Mouse (Mus musculus) liver, adult 2 months (tissue): ENCODE results near the gene Smc1b. TPM values are rescaled to one million over a fixed set of nuclear protein-coding genes. Genes with fewer than 3 reads are reported as not detected.

Source experiments
- DNase-seq: peaks from one replicate; pipeline ENCODE4 v3.0.0-alpha.2; 2011; ENCODE audit warnings: low read depth, low spot score; ENCODE audit errors: extremely low read depth
- H3K27ac ChIP-seq: fragments of 200-500 bp; replicated peaks from 2 replicates; pipeline ENCODE4 v1.5.1; 2012; ENCODE audit warnings: low read depth, mild to moderate bottlenecking, control low read depth, inconsistent platforms, low read length; ENCODE audit not compliant: insufficient read depth
- H3K27me3 ChIP-seq: fragments of 200-500 bp; 2 replicates; pipeline ENCODE4 v1.6.1; 2012; ENCODE audit warnings: mild to moderate bottlenecking, moderate library complexity, low read length, inconsistent platforms; ENCODE audit not compliant: control insufficient read depth, insufficient read depth
- H3K36me3 ChIP-seq: fragments of 200-500 bp; 2 replicates; pipeline ENCODE4 v1.6.1; 2012; ENCODE audit warnings: low read length, inconsistent platforms; ENCODE audit not compliant: control insufficient read depth, insufficient read depth
- H3K4me1 ChIP-seq: fragments of 200-500 bp; 2 replicates; pipeline ENCODE4 v1.6.1; 2011; ENCODE audit warnings: low read length; ENCODE audit not compliant: control insufficient read depth, insufficient read depth
- H3K4me3 ChIP-seq: fragments of 200-500 bp; 2 replicates; pipeline ENCODE4 v1.5.1; 2011; ENCODE audit warnings: low read depth, mild to moderate bottlenecking, control low read depth, low read length, moderate library complexity; ENCODE audit not compliant: insufficient read depth
- H3K79me2 ChIP-seq: fragments of 200-500 bp; 2 replicates; pipeline ENCODE4 v1.6.1; 2012; ENCODE audit warnings: inconsistent platforms, mild to moderate bottlenecking, low read length, moderate library complexity; ENCODE audit not compliant: control insufficient read depth, insufficient read depth
- H3K9ac ChIP-seq: fragments of 200-500 bp; 2 replicates; pipeline ENCODE4 v1.6.1; 2012; ENCODE audit warnings: low read depth, mild to moderate bottlenecking, control low read depth, inconsistent platforms, low read length
- CTCF ChIP-seq: fragments of 200-500 bp; IDR thresholded peaks from 2 replicates; pipeline ENCODE4 v1.5.1; 2011; ENCODE audit warnings: low read depth, low read length, control low read depth
- POLR2A ChIP-seq: fragments of 200-500 bp; IDR thresholded peaks from 2 replicates; pipeline ENCODE4 v1.6.1; 2011; ENCODE audit warnings: low read length, control low read depth; ENCODE audit not compliant: insufficient read depth; ENCODE audit errors: extremely low read depth
- WGBS: fragments of 180-500 bp; shearing (Covaris S2); methylation state at CpG from one replicate; pipeline ENCODE4 v1.1.7; 2018; 5-methylcytosine and 5-hydroxymethylcytosine counted together
- polyA plus RNA-seq: library from polyadenylated mRNA; depleted of rRNA; stranded (reverse); fragments of >200 nt; gene quantifications from 2 replicates; pipeline ENCODE4 v1.2.3, GENCODE M21; 2012
- total RNA-seq: library from RNA; depleted of rRNA; stranded (reverse); fragments of >200 nt; gene quantifications from 2 replicates; pipeline ENCODE4 v1.2.3, GENCODE M21; 2014

Gene Smc1b
- total and polyA plus RNA-seq, 2 experiments = 0.01 to 2.5 TPM

DNA sequence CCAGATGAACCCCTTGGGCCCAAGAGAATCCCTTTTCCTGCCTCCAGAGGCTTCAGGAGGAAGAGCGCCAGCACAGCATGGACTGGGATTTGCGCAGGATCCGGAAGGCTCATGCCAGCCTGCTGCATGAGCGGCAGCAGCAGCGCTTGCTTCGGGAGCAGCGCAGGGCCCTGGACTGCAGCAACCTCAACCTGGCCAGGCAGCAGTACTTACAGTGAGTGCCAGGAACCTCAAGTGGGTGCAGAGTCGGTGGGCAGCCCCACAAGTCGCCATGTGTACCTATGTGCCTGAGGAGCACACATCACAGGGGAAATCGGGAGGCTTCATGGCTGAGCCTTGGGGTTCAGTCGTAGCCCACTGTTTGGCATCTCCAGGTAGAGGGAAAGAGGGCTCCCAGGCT lies 11.4 kb upstream of the Smc1b start:
- H3K36me3 ChIP-seq = no peaks in the 10 kb centered on the region
- TF ChIP-seq CTCF (no peak), POLR2A (no peak)
- DNase-seq = no peak
- no peak overlapping the region for H3K4me3 ChIP-seq
- H3K79me2 ChIP-seq = no peaks in the 10 kb centered on the region
- no peak overlapping the region for H3K27ac ChIP-seq
- no peak overlapping the region for H3K9ac ChIP-seq
- H3K4me1 ChIP-seq = no peaks in the 10 kb centered on the region
- H3K27me3 ChIP-seq = no peaks in the 10 kb centered on the region
- WGBS = 90% methylated on average over 11 of the region's 11 CpGs

DNA sequence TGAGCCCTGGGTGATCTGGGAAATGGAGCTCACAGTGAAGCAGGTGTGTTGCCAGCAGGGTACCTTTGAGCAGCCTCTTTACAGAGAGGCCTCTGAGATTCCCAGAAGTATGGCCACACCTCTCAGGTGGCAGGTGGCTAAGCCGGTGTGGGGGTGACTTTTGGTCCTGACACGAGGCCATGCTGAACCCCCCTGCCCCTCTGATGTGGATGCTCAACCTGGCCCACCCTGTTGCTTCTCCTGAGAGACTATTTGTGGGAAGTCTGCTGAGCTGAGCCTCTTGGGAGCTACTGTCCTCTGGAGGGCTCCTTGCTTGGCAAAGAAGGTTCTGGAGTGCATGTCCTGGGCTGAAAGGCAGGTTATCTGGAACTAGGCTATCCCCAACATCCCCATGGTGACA lies 10.7 kb upstream of the Smc1b start:
- Histone ChIP-seq H3K27ac (no peak overlapping the region), H3K36me3 (no peaks in the 10 kb centered on the region)
- WGBS = 55% methylated on average over 2 of the region's 2 CpGs

DNA sequence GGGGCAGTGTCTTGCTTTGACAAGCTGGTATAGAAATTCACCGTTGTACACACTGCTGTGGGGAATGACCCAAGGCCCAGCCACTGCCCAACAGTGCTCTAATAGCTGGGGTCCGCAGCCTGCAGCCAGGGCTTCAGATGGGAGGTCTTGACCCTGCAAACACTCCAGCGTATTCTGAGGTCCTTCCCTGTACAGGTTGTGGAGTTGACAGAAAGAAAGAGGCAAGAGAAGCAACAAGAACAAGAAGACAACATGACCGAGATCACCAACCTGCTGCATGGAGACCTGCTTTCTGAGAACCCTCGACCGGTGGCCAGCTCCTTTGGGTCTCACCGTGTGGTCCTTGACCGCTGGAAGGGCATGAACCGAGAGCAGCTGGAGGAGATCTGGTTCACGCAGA lies 9.5 kb upstream of the Smc1b start:
- 85% methylated on average over 10 of the region's 10 CpGs for WGBS
- H3K9ac ChIP-seq = no peak overlapping the region
- no peak overlapping the region for H3K4me3 ChIP-seq
- no peaks in the 10 kb centered on the region for H3K27me3 ChIP-seq
- TF ChIP-seq CTCF (no peak), POLR2A (no peak)
- no peaks in the 10 kb centered on the region for H3K79me2 ChIP-seq
- no peak overlapping the region for H3K27ac ChIP-seq
- no peaks in the 10 kb centered on the region for H3K4me1 ChIP-seq
- no peaks in the 10 kb centered on the region for H3K36me3 ChIP-seq
- no peak for DNase-seq

More for the DNA sequence above, 10.7 kb upstream of the Smc1b start:
- no peak for DNase-seq
- Histone ChIP-seq H3K9ac (no peak overlapping the region), H3K4me3 (no peak overlapping the region), H3K4me1 (no peaks in the 10 kb centered on the region), H3K79me2 (no peaks in the 10 kb centered on the region), H3K27me3 (no peaks in the 10 kb centered on the region)
- TF ChIP-seq POLR2A = no peak
- no peak for TF ChIP-seq CTCF

DNA sequence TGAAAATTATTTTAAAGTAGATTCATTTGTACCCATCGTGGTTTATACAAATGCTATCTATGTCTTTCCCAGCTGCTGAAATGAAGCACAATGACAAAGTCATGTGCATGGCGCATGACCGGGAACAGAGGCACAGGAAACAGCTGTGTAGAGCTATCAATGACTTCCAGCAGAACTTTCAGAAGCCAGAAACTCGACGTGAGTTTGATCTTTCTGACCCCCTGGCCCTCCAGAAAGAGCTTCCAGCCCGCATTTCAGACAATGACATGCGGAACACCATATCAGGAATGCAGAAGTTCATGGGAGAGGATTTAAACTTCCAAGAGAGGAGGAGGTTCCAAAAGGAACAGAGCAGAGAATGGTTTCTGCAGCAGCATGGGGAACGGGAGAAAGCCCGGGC lies 3.4 kb upstream of the Smc1b start:
- Histone ChIP-seq H3K79me2 (no peaks in the 10 kb centered on the region), H3K27me3 (no peaks in the 10 kb centered on the region), H3K27ac (no peak overlapping the region), H3K9ac (no peak overlapping the region), H3K4me3 (no peak overlapping the region), H3K4me1 (0 out of 2 replicates have a peak, but pooled peaks cover 2% of the 10 kb centered on the region), H3K36me3 (no peaks in the 10 kb centered on the region)
- 45% methylated on average over 9 of the region's 9 CpGs for WGBS
- no peak for TF ChIP-seq CTCF
- no peak for TF ChIP-seq POLR2A
- no peak for DNase-seq

DNA sequence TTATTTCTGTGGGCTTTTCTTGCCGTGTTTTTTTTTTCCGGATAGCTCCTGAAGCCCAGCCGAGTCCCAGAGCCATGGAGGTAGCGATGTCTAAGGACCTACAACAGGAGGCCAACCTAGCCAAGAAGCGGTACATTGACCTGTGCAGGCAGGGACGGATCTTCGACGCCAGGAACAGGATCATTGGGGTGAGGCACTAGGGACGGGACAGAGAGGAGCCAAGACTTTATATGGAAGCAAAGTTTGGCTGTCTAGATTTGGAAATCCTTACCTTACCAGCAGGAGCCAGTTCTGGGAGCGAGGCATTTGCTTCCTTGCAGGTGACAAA lies 393 bp upstream of the Smc1b start:
- H3K79me2 ChIP-seq = no peaks in the 10 kb centered on the region
- no peak for DNase-seq
- no peaks in the 10 kb centered on the region for H3K27me3 ChIP-seq
- no peak overlapping the region for H3K9ac ChIP-seq
- 0 out of 2 replicates have a peak, but pooled peaks cover 2% of the 10 kb centered on the region for H3K4me1 ChIP-seq
- WGBS = 28% methylated on average over 10 of the region's 10 CpGs
- TF ChIP-seq CTCF (no peak), POLR2A (no peak)
- H3K4me3 ChIP-seq = no peak overlapping the region
- H3K27ac ChIP-seq = no peak overlapping the region
- H3K36me3 ChIP-seq = no peaks in the 10 kb centered on the region

DNA sequence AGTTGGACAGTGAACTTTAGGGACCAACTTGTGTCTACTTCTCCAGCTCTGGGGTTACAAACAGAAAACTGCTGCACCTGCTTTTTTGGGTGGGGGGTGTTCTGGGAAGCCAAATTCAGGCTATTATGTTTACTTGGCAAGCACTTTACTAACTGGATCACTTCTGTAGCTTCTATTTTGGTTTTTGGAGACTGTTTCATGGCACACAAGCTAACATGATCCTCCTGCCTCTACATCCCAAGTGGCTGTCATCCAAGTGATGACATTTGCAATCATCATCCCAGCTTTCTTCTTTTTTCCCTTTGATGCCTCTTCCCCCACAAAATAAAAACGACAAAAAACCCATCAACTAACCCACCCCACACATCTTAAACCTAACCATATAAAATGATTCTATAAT lies 46.1 kb downstream of the Smc1b start:
- H3K9ac ChIP-seq = no peak overlapping the region
- H3K79me2 ChIP-seq = no peaks in the 10 kb centered on the region
- no peak overlapping the region for H3K27ac ChIP-seq
- DNase-seq = no peak
- TF ChIP-seq POLR2A (no peak), CTCF (no peak)
- no peaks in the 10 kb centered on the region for H3K4me1 ChIP-seq
- no peaks in the 10 kb centered on the region for H3K36me3 ChIP-seq
- H3K4me3 ChIP-seq = no peak overlapping the region
- H3K27me3 ChIP-seq = no peaks in the 10 kb centered on the region
- WGBS = 72% methylated on average over 1 of the region's 1 CpGs
